Mouse (Mus musculus) stomach, postnatal 0 days (tissue): Measurements from ENCODE around the gene Slc17a3.

ENCODE experiments used
- CTCF ChIP-seq: IDR thresholded peaks from 2 replicates; pipeline ENCODE4 v1.5.1; 2016; ENCODE audit warnings: antibody characterized with exemption, low read depth, mild to moderate bottlenecking, moderate library complexity
- EP300 ChIP-seq: optimal IDR thresholded peaks from 2 replicates; pipeline ENCODE3; 2016; ENCODE audit warnings: antibody characterized with exemption

- TF ChIP-seq CTCF: no peak
- TF ChIP-seq EP300: no peak
These were observed 22.6 kb downstream of the Slc17a3 start for GRCm38 (mm10) chr13:23861815-23862214.
